Mouse (Mus musculus) E14TG2a.4 (cell line): Measurements from ENCODE around the gene Gng7.

Source experiments
- CTCF ChIP-seq: conservative IDR thresholded peaks from 2 replicates; pipeline ENCODE4 v1.5.1; 2014; ENCODE audit warnings: low read length
- POU5F1 ChIP-seq: IDR thresholded peaks from 2 replicates; pipeline ENCODE4 v1.6.1; 2014; ENCODE audit warnings: low read length, borderline replicate concordance

GRCm38 (mm10) chr10:80966296-80966695, 48.4 kb downstream of the Gng7 start:
- TF ChIP-seq CTCF (no peak), POU5F1 (no peak)
